Mouse (Mus musculus) kidney, adult 2 months (tissue): ENCODE measurements around the gene Gm21987.

Experiments
- CTCF ChIP-seq: fragments of 200-500 bp; conservative IDR thresholded peaks from 2 replicates; pipeline ENCODE4 v1.5.1; 2011; ENCODE audit warnings: low read depth, mild to moderate bottlenecking, control low read depth, low read length, moderate library complexity, mixed read lengths; ENCODE audit not compliant: insufficient read depth, insufficient read length
- POLR2A ChIP-seq: fragments of 200-500 bp; IDR thresholded peaks from one replicate; pipeline ENCODE4 v1.6.1; 2011; ENCODE audit warnings: low read depth, low read length, control low read depth

DNA sequence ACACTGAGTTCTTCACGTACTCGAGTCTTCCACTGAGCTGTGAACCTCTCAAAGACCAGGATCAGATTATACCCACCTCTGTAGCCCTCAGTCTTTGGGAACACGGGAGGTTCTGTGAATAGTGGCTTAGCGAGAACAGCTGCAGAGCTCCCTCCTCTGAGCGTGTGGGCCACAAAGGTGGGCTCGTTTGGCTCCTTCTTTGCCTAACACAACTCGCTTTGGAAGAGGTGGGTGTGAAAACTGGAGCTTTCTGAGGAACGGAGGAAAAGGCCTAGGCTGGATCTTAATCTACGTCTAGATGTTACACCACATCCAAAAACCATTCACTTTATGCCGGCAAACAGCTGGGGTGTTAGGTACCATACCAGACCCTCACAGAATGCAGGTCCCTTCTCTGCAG is 18.6 kb downstream of the Gm21987 start:
- no peak for TF ChIP-seq POLR2A
- no peak for TF ChIP-seq CTCF
